Mouse (Mus musculus) left cerebral cortex, adult 9 months (tissue): ENCODE results near the gene Nat8f3.
A peak's percentile ranks its signal among the peaks of the same experiment; 100 is the strongest.
"Not testable (repeated sequence)": the region's sequence is repeated elsewhere in the genome, so short reads cannot be mapped to it uniquely, and the experiment has no call there.

Source experiments
- DNase-seq, 2 experiments: peaks; one replicate each; pipeline ENCODE4 v3.0.0; 2022; ENCODE audit warnings: low spot score in 2 of 2

The Nat8f3 gene

GRCm38 (mm10) chr6:85765532-85765931 lies at the start of gene Nat8f3:
Gene Nat8f3, minus strand, starts transcription at chr6:85765754.
- peak in 1 of 2 experiments; percentile 3 for DNase-seq

- DNase-seq: no peak
These were observed 47.8 kb upstream of the Nat8f3 start for GRCm38 (mm10) chr6:85813339-85813738.

GRCm38 (mm10) chr6:85810942-85811537 lies 45.5 kb upstream of the Nat8f3 start:
- not testable (repeated sequence) for DNase-seq

- not testable (repeated sequence) for DNase-seq
These were observed 45.0 kb upstream of the Nat8f3 start for GRCm38 (mm10) chr6:85810514-85810913.

- DNase-seq: not testable (repeated sequence)
These were observed 44.2 kb upstream of the Nat8f3 start for GRCm38 (mm10) chr6:85809784-85810183.

GRCm38 (mm10) chr6:85803180-85803579 lies 37.6 kb upstream of the Nat8f3 start:
- not testable (repeated sequence) for DNase-seq

- DNase-seq: not testable (repeated sequence)
These were observed 2.2 kb downstream of the Nat8f3 start for GRCm38 (mm10) chr6:85763127-85764070.

GRCm38 (mm10) chr6:85762678-85763077 lies 2.9 kb downstream of the Nat8f3 start:
- not testable (repeated sequence) for DNase-seq

GRCm38 (mm10) chr6:85755705-85756249 lies 9.8 kb downstream of the Nat8f3 start:
- not testable (repeated sequence) for DNase-seq

- DNase-seq: not testable (repeated sequence)
These were observed 52.4 kb downstream of the Nat8f3 start, which contains the start of gene Nat8f7 for GRCm38 (mm10) chr6:85713105-85713504. Gene Nat8f7, minus strand, starts transcription at chr6:85713205.

- DNase-seq: not testable (repeated sequence)
These were observed 55.9 kb downstream of the Nat8f3 start for GRCm38 (mm10) chr6:85709607-85710006.

GRCm38 (mm10) chr6:85709206-85709605 lies 56.3 kb downstream of the Nat8f3 start:
- DNase-seq: peak in 1 of 2 experiments; percentile 4

- not testable (repeated sequence) for DNase-seq
These were observed 63.6 kb downstream of the Nat8f3 start for GRCm38 (mm10) chr6:85701943-85702342.
